Mouse (Mus musculus) midbrain, embryonic 16.5 days (tissue): ENCODE data around the gene Litaf. TPM values are rescaled to one million over a fixed set of nuclear protein-coding genes. Genes with fewer than 3 reads are reported as not detected.

Experiments
- ATAC-seq: fragments of 200-750 bp; cut with Nextera tagmentation; 2 replicates; pipeline ENCODE4 v1.8.0; 2017; ENCODE audit warnings: moderate TSS enrichment
- H3K27ac ChIP-seq: fragments of 300-500 bp; sonication (generic); 2 replicates; pipeline ENCODE4 v1.5.1; 2014; ENCODE audit warnings: mild to moderate bottlenecking, low read length, mixed read lengths
- H3K27me3 ChIP-seq: fragments of 300-500 bp; sonication (generic); 2 replicates; pipeline ENCODE4 v1.6.1; 2014; ENCODE audit warnings: low read depth, low read length, mixed read lengths; ENCODE audit not compliant: control insufficient read depth, insufficient read depth
- H3K36me3 ChIP-seq: fragments of 300-500 bp; sonication (generic); 2 replicates; pipeline ENCODE4 v1.6.1; 2014; ENCODE audit warnings: mild to moderate bottlenecking, low read length, moderate library complexity, mixed read lengths; ENCODE audit not compliant: control insufficient read depth, insufficient read depth
- H3K4me1 ChIP-seq: fragments of 300-500 bp; sonication (generic); 2 replicates; pipeline ENCODE4 v1.6.1; 2014; ENCODE audit warnings: mild to moderate bottlenecking, low read length, mixed read lengths; ENCODE audit not compliant: control insufficient read depth, insufficient read depth
- H3K4me2 ChIP-seq: fragments of 300-500 bp; sonication (generic); 2 replicates; pipeline ENCODE4 v1.6.1; 2014; ENCODE audit warnings: mild to moderate bottlenecking, low read length, mixed read lengths
- H3K4me3 ChIP-seq: fragments of 300-500 bp; sonication (generic); 2 replicates; pipeline ENCODE4 v1.5.1; 2014; ENCODE audit warnings: low read depth, mild to moderate bottlenecking, low read length, moderate library complexity, mixed read lengths
- H3K9ac ChIP-seq: fragments of 300-500 bp; sonication (generic); 2 replicates; pipeline ENCODE4 v1.6.1; 2014; ENCODE audit warnings: low read depth, low read length, mixed read lengths
- H3K9me3 ChIP-seq: fragments of 300-500 bp; sonication (generic); replicated peaks from 2 replicates; pipeline ENCODE4 v1.6.1; 2014; ENCODE audit warnings: mild to moderate bottlenecking, low read length, mixed read lengths; ENCODE audit not compliant: control insufficient read depth, poor library complexity, severe bottlenecking
- WGBS: fragments of 180-500 bp; shearing (Covaris S2); extraction: QIAGEN DNeasy Blood & Tissue Kit; methylation state at CpG from one replicate; pipeline ENCODE4 v1.1.7; 2014; 5-methylcytosine and 5-hydroxymethylcytosine counted together
- polyA plus RNA-seq: library from polyadenylated mRNA; unstranded; fragments of >200 nt; fragmentation: Nextera tagmentation; extraction: Ambion mirVana; gene quantifications from 2 replicates; pipeline ENCODE4 v1.2.1, GENCODE M21; 2015

The Litaf gene
- polyA plus RNA-seq, 1 experiment from 2014 or later: 25.4 TPM

- H3K36me3 ChIP-seq: no peaks in the 10 kb centered on the region
- H3K9me3 ChIP-seq: no peaks in the 10 kb centered on the region
- H3K27me3 ChIP-seq: no peaks in the 10 kb centered on the region
- no peak overlapping the region for H3K4me3 ChIP-seq
- WGBS: 76% methylated on average over 5 of the region's 5 CpGs
- no peak overlapping the region for H3K27ac ChIP-seq
- no peak overlapping the region for H3K4me2 ChIP-seq
- no peak for ATAC-seq
- no peaks in the 10 kb centered on the region for H3K4me1 ChIP-seq
- no peak overlapping the region for H3K9ac ChIP-seq
Observed at GRCm38 (mm10) chr16:11055916-11056315, 10.0 kb downstream of the Litaf start.

DNA sequence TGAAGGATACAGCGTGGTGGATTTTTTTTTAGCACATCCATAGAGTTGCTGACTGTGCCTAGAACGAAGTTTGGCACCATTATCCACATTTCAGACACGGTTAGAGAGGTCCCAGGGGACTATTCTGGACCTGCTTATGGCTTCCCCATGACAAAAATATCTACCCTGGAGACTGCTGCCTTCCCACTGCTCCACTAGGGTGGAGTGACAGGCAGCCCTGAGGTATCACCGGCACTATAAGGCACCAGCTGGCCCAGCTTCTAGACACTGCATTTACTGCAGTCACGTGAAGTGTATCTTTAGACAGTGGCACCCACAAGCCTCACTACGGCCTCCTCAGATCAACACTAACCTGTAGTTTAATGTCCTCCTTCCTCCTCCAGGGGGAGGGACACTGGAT, 11.1 kb downstream of the Litaf start:
- Histone ChIP-seq H3K27ac (no peak overlapping the region), H3K4me2 (no peak overlapping the region), H3K27me3 (no peaks in the 10 kb centered on the region), H3K9ac (no peak overlapping the region), H3K4me3 (no peak overlapping the region), H3K9me3 (no peaks in the 10 kb centered on the region), H3K4me1 (no peaks in the 10 kb centered on the region), H3K36me3 (no peaks in the 10 kb centered on the region)
- WGBS: 86% methylated on average over 6 of the region's 6 CpGs
- no peak for ATAC-seq

DNA sequence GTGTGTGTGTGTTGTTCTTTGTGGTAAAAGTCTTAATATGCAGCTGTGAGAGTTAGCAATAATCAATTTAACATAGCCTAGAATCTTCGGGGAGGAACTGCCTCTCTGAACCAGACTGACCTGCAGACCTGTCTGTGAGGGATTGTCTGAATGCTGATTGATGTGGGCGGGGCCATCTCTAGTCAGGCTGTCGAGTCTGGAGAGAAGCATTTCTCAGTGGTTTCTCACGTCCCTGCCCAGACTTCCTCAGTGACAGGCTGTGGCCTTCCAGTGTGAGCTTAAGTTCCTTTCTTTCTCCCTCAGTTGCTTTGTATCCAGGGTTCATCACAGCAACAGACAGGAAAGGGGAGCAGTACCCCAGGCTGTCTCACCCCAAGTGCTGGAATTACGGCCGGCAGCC, 11.5 kb downstream of the Litaf start:
- no peaks in the 10 kb centered on the region for H3K36me3 ChIP-seq
- H3K4me2 ChIP-seq: no peak overlapping the region
- H3K27me3 ChIP-seq: no peaks in the 10 kb centered on the region
- H3K4me3 ChIP-seq: no peak overlapping the region
- no peak overlapping the region for H3K9ac ChIP-seq
- WGBS: 75% methylated on average over 6 of the region's 6 CpGs
- no peaks in the 10 kb centered on the region for H3K9me3 ChIP-seq
- no peak overlapping the region for H3K27ac ChIP-seq
- H3K4me1 ChIP-seq: no peaks in the 10 kb centered on the region
- no peak for ATAC-seq

DNA sequence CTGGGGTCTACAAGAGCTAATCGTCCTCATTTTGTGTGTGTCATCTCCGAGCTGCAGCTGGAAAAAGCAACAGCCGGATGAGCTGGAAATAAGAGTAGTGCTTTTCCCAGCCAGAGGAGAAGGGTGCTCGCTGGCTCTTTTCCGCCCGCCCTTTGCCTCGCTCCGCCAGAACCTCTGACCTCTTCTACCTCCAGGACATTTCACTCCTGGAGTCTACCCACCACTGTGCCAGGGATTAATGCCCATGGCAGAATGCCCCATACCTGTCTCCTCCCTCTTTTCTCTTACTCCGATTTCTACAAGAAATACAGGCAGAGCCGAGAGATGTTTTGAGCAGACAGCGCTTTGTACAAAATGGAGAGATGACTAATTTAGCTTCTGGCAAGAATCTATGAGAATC, 14.8 kb downstream of the Litaf start:
- H3K27ac ChIP-seq: no peak overlapping the region
- H3K4me2 ChIP-seq: no peak overlapping the region
- no peak overlapping the region for H3K9ac ChIP-seq
- no peaks in the 10 kb centered on the region for H3K9me3 ChIP-seq
- no peaks in the 10 kb centered on the region for H3K27me3 ChIP-seq
- 92% methylated on average over 11 of the region's 11 CpGs for WGBS
- no peaks in the 10 kb centered on the region for H3K36me3 ChIP-seq
- no peaks in the 10 kb centered on the region for H3K4me1 ChIP-seq
- H3K4me3 ChIP-seq: no peak overlapping the region
- ATAC-seq: no peak

DNA sequence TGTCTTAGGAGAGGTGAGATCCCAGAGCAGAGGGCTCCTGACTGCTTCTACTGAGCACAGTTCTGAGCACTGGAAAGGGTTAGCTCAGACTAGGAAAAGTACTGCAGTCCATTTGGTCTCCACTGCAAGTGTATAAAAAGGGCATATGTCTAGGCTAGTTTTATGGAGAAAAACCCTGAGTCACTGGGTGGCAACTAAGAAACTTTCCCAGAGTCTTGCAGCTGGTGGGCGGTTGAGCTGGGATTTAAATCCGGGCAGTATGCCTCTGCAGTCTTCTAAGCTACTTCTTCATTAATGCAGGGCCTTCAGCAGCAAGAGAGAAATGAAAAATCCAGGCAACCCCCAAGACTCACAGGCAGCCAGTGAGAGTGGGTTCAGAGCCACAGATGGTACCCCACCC, 15.7 kb downstream of the Litaf start:
- no peak overlapping the region for H3K27ac ChIP-seq
- 76% methylated on average over 2 of the region's 2 CpGs for WGBS

GRCm38 (mm10) chr16:11047130-11047529, 18.8 kb downstream of the Litaf start:
- H3K4me2 ChIP-seq: no peak overlapping the region
- no peaks in the 10 kb centered on the region for H3K4me1 ChIP-seq
- no peak overlapping the region for H3K27ac ChIP-seq
- no peak overlapping the region for H3K9ac ChIP-seq
- no peak for ATAC-seq
- no peaks in the 10 kb centered on the region for H3K27me3 ChIP-seq
- 88% methylated on average over 7 of the region's 7 CpGs for WGBS
- H3K36me3 ChIP-seq: no peaks in the 10 kb centered on the region
- H3K9me3 ChIP-seq: no peaks in the 10 kb centered on the region
- H3K4me3 ChIP-seq: no peak overlapping the region

More for the DNA sequence above, 15.7 kb downstream of the Litaf start:
- H3K9me3 ChIP-seq: no peaks in the 10 kb centered on the region
- H3K9ac ChIP-seq: no peak overlapping the region
- H3K27me3 ChIP-seq: no peaks in the 10 kb centered on the region
- H3K36me3 ChIP-seq: no peaks in the 10 kb centered on the region
- no peak overlapping the region for H3K4me3 ChIP-seq
- H3K4me1 ChIP-seq: no peaks in the 10 kb centered on the region
- ATAC-seq: no peak
- H3K4me2 ChIP-seq: no peak overlapping the region

- Histone ChIP-seq H3K27ac (no peak overlapping the region), H3K27me3 (no peaks in the 10 kb centered on the region), H3K9ac (no peak overlapping the region), H3K4me1 (no peaks in the 10 kb centered on the region), H3K4me2 (no peak overlapping the region), H3K36me3 (no peaks in the 10 kb centered on the region), H3K4me3 (no peak overlapping the region), H3K9me3 (no peaks in the 10 kb centered on the region)
- WGBS: 91% methylated on average over 7 of the region's 7 CpGs
- ATAC-seq: no peak
Observed at GRCm38 (mm10) chr16:11046437-11046836, 19.5 kb downstream of the Litaf start.

GRCm38 (mm10) chr16:11043239-11043638, 22.7 kb downstream of the Litaf start:
- no peak overlapping the region for H3K27ac ChIP-seq
- H3K4me2 ChIP-seq: no peak overlapping the region
- H3K4me3 ChIP-seq: no peak overlapping the region
- no peaks in the 10 kb centered on the region for H3K4me1 ChIP-seq
- ATAC-seq: no peak
- 88% methylated on average over 5 of the region's 5 CpGs for WGBS
- no peaks in the 10 kb centered on the region for H3K36me3 ChIP-seq
- H3K9me3 ChIP-seq: no peaks in the 10 kb centered on the region
- no peak overlapping the region for H3K9ac ChIP-seq
- H3K27me3 ChIP-seq: no peaks in the 10 kb centered on the region

DNA sequence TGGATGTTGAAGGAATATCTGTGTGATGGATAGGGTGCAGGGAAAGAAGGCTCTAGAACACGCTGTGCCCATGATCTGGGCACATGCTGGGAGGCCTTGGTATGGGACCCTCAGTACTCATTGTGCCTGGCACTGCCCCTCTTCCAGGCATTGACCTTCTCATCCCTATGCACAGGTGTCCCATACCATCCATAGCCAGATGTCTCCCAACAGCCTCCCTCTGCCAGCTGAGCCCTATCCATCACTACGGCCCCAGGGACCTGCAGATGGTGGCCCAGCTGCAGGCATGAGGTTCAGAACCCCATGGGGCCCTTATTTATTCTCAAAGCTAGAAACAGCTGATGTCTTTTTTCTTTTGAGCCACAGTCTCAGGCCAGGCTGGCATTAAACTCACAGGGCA, 25.4 kb downstream of the Litaf start:
- Histone ChIP-seq H3K9me3 (no peaks in the 10 kb centered on the region), H3K36me3 (no peaks in the 10 kb centered on the region), H3K9ac (no peak overlapping the region), H3K4me2 (no peak overlapping the region), H3K4me3 (no peak overlapping the region), H3K27me3 (no peaks in the 10 kb centered on the region), H3K27ac (no peak overlapping the region), H3K4me1 (no peaks in the 10 kb centered on the region)
- ATAC-seq: no peak
- WGBS: 65% methylated on average over 2 of the region's 2 CpGs
